Mouse (Mus musculus): ENCODE measurements around the gene Prkd2. TPM values are rescaled to one million over a fixed set of nuclear protein-coding genes. Genes with fewer than 3 reads are reported as not detected.

Prkd2 gene
- total and polyA plus RNA-seq, 3 experiments: 3.9 to 23.6 (median 22.4) TPM

DNA sequence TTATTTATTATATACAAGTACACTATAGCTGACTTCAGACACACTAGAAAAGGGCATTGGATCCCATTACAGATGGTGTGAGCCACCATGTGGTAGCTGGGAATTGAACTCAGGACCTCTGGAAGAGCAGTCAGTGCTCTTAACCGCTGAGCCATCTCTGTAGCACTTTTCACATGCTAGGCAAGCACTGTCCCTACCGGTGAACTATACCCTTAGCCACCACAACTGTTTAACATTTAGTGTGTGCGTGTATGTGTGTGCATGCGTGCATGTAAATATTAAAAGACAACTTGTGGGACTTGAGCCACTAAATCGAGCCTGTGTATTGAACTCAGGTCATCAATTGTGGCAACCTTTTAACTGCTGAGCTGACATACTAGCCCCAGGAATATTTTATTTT, 4.1 kb downstream of the Prkd2 start:
- DNase-seq (ENCODE audit: low spot score) (no peak), ATAC-seq (ENCODE audit: extremely low read depth, insufficient number of reproducible peaks, low FRiP score, poor library complexity, severe bottlenecking) (no peak)
- Histone ChIP-seq H3K36me3 (replicated peaks) (peaks cover 61% of the 10 kb centered on the region), H3K4me1 (ENCODE audit: insufficient read depth, low read depth, low read length) (peaks cover 47% of the 10 kb centered on the region), H3K9me3 (replicated peaks) (no peaks in the 10 kb centered on the region), H3K27me3 (ENCODE audit: insufficient read depth, low read length) (no peaks in the 10 kb centered on the region), H3K4me3 (ENCODE audit: low read depth, low read length) (no peak overlapping the region)
- no peak for TF ChIP-seq GATA2 (IDR thresholded peaks at IDR 0.05; ENCODE audit: borderline replicate concordance, low read depth, low read length)
- no peak for TF ChIP-seq GATA1 (IDR thresholded peaks at IDR 0.05; ENCODE audit: borderline replicate concordance, low read length)
- no peak for TF ChIP-seq TAL1 (conservative IDR thresholded peaks at IDR 0.05; ENCODE audit: low read depth, low read length)
- TF ChIP-seq POLR2AphosphoS5 (IDR thresholded peaks at IDR 0.05; ENCODE audit: insufficient replicate concordance, low read depth, low read length): no peak
- TF ChIP-seq CTCF (IDR thresholded peaks at IDR 0.05; ENCODE audit: low read depth, low read length): no peak

GRCm38 (mm10) chr7:16847507-16847906, 4.8 kb downstream of the Prkd2 start:
- ATAC-seq (ENCODE audit: extremely low read depth, insufficient number of reproducible peaks, low FRiP score, poor library complexity, severe bottlenecking) (no peak), DNase-seq (ENCODE audit: low spot score) (no peak)
- peaks cover 39% of the 10 kb centered on the region for H3K4me1 ChIP-seq (ENCODE audit: insufficient read depth, low read depth, low read length)
- no peak for TF ChIP-seq GATA2 (IDR thresholded peaks at IDR 0.05; ENCODE audit: borderline replicate concordance, low read depth, low read length)
- TF ChIP-seq GATA1 (IDR thresholded peaks at IDR 0.05; ENCODE audit: borderline replicate concordance, low read length): no peak
- no peak for TF ChIP-seq CTCF (IDR thresholded peaks at IDR 0.05; ENCODE audit: low read depth, low read length)
- TF ChIP-seq POLR2AphosphoS5 (IDR thresholded peaks at IDR 0.05; ENCODE audit: insufficient replicate concordance, low read depth, low read length): no peak
- TF ChIP-seq TAL1 (conservative IDR thresholded peaks at IDR 0.05; ENCODE audit: low read depth, low read length): no peak
- no peaks in the 10 kb centered on the region for H3K27me3 ChIP-seq (ENCODE audit: insufficient read depth, low read length)
- H3K4me3 ChIP-seq (ENCODE audit: low read depth, low read length): no peak overlapping the region
- H3K36me3 ChIP-seq (replicated peaks): peaks cover 58% of the 10 kb centered on the region
- no peaks in the 10 kb centered on the region for H3K9me3 ChIP-seq (replicated peaks)

- DNase-seq (ENCODE audit: low spot score) (no peak), ATAC-seq (ENCODE audit: extremely low read depth, insufficient number of reproducible peaks, low FRiP score, poor library complexity, severe bottlenecking) (no peak)
- Histone ChIP-seq H3K9me3 (replicated peaks) (no peaks in the 10 kb centered on the region), H3K36me3 (replicated peaks) (peaks cover 65% of the 10 kb centered on the region), H3K4me1 (ENCODE audit: insufficient read depth, low read depth, low read length) (peaks cover 33% of the 10 kb centered on the region), H3K27me3 (ENCODE audit: insufficient read depth, low read length) (no peaks in the 10 kb centered on the region), H3K4me3 (ENCODE audit: low read depth, low read length) (no peak overlapping the region)
- no peak for TF ChIP-seq GATA1 (IDR thresholded peaks at IDR 0.05; ENCODE audit: borderline replicate concordance, low read length)
- peak; percentile 53; the same call in 1 of the 2 replicates for TF ChIP-seq CTCF (IDR thresholded peaks at IDR 0.05; ENCODE audit: low read depth, low read length)
- TF ChIP-seq TAL1 (conservative IDR thresholded peaks at IDR 0.05; ENCODE audit: low read depth, low read length): no peak
Measured at GRCm38 (mm10) chr7:16848579-16848978, 5.9 kb downstream of the Prkd2 start.

DNA sequence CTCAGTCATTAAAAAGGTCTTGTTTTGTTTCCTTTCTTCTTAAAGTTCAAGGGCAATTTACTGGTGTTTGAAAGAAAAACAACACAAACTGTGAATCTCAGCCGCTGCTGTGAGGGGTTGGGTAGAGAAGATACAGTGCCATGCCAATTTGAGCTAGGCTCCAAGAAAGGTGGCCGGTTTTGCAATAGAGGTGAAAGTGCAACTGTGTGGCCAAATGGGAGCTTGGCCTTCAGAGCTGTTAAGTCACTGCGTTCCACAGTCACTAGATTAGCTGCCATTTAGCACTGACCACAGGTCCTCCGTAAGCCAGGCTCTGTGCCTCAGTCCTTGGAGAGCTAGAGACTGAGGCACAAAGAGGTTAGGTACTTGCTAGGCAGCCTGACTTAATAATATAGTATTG, 8.9 kb downstream of the Prkd2 start:
- no peak for ATAC-seq (ENCODE audit: extremely low read depth, insufficient number of reproducible peaks, low FRiP score, poor library complexity, severe bottlenecking)
- DNase-seq (ENCODE audit: low spot score): no peak
- Histone ChIP-seq H3K36me3 (replicated peaks) (peaks cover 86% of the 10 kb centered on the region), H3K9me3 (replicated peaks) (no peaks in the 10 kb centered on the region), H3K4me1 (ENCODE audit: insufficient read depth, low read depth, low read length) (peaks cover 14% of the 10 kb centered on the region), H3K4me3 (ENCODE audit: low read depth, low read length) (no peak overlapping the region), H3K27me3 (ENCODE audit: insufficient read depth, low read length) (no peaks in the 10 kb centered on the region)
- TF ChIP-seq TAL1 (conservative IDR thresholded peaks at IDR 0.05; ENCODE audit: low read depth, low read length) (no peak), GATA2 (IDR thresholded peaks at IDR 0.05; ENCODE audit: borderline replicate concordance, low read depth, low read length) (no peak), CTCF (IDR thresholded peaks at IDR 0.05; ENCODE audit: low read depth, low read length) (no peak), POLR2AphosphoS5 (IDR thresholded peaks at IDR 0.05; ENCODE audit: insufficient replicate concordance, low read depth, low read length) (no peak)

- Histone ChIP-seq H3K4me3 (ENCODE audit: low read depth, low read length) (no peak overlapping the region), H3K27me3 (ENCODE audit: insufficient read depth, low read length) (no peaks in the 10 kb centered on the region), H3K9me3 (replicated peaks) (no peaks in the 10 kb centered on the region), H3K36me3 (replicated peaks) (peaks cover 84% of the 10 kb centered on the region), H3K4me1 (ENCODE audit: insufficient read depth, low read depth, low read length) (peaks cover 14% of the 10 kb centered on the region)
- DNase-seq (ENCODE audit: low spot score): no peak
- TF ChIP-seq TAL1 (conservative IDR thresholded peaks at IDR 0.05; ENCODE audit: low read depth, low read length): no peak
- TF ChIP-seq CTCF (IDR thresholded peaks at IDR 0.05; ENCODE audit: low read depth, low read length): no peak
- no peak for TF ChIP-seq POLR2AphosphoS5 (IDR thresholded peaks at IDR 0.05; ENCODE audit: insufficient replicate concordance, low read depth, low read length)
- no peak for TF ChIP-seq GATA1 (IDR thresholded peaks at IDR 0.05; ENCODE audit: borderline replicate concordance, low read length)
- no peak for TF ChIP-seq GATA2 (IDR thresholded peaks at IDR 0.05; ENCODE audit: borderline replicate concordance, low read depth, low read length)
- ATAC-seq (ENCODE audit: extremely low read depth, insufficient number of reproducible peaks, low FRiP score, poor library complexity, severe bottlenecking): no peak
Measured at GRCm38 (mm10) chr7:16853302-16853831, 10.7 kb downstream of the Prkd2 start.

DNA sequence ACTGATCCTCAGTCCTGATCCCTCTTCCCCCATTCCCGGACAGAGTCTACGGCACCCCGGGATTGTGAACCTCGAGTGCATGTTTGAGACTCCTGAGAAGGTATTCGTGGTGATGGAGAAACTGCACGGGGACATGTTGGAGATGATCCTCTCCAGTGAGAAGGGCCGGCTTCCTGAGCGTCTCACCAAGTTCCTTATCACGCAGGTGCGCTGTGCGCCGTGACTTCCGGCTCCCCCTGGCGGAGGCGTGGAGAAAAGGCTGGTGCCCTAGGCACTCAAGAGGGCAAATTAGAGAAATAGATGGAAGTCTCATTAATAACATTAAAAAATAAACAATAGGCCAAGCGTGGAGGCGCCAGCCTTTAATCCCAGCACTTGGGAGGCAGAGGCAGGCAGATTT, 15.6 kb downstream of the Prkd2 start:
- DNase-seq (ENCODE audit: low spot score) (no peak), ATAC-seq (ENCODE audit: extremely low read depth, insufficient number of reproducible peaks, low FRiP score, poor library complexity, severe bottlenecking) (no peak)
- Histone ChIP-seq H3K4me3 (ENCODE audit: low read depth, low read length) (no peak overlapping the region), H3K4me1 (ENCODE audit: insufficient read depth, low read depth, low read length) (peaks cover 9% of the 10 kb centered on the region; the same call in 1 of the 2 replicates), H3K27me3 (ENCODE audit: insufficient read depth, low read length) (no peaks in the 10 kb centered on the region), H3K9me3 (replicated peaks) (no peaks in the 10 kb centered on the region), H3K36me3 (replicated peaks) (peaks cover 76% of the 10 kb centered on the region)
- TF ChIP-seq CTCF (IDR thresholded peaks at IDR 0.05; ENCODE audit: low read depth, low read length) (no peak; the same call in 1 of the 2 replicates), GATA2 (IDR thresholded peaks at IDR 0.05; ENCODE audit: borderline replicate concordance, low read depth, low read length) (no peak), POLR2AphosphoS5 (IDR thresholded peaks at IDR 0.05; ENCODE audit: insufficient replicate concordance, low read depth, low read length) (no peak), TAL1 (conservative IDR thresholded peaks at IDR 0.05; ENCODE audit: low read depth, low read length) (no peak), GATA1 (IDR thresholded peaks at IDR 0.05; ENCODE audit: borderline replicate concordance, low read length) (no peak)

Measured in G1E (cell line).